Mouse (Mus musculus) cerebellum, adult 2 months (tissue): ENCODE results near the gene Cadm1.

ENCODE experiments used
- CTCF ChIP-seq: fragments of 200-500 bp; IDR thresholded peaks from 2 replicates; pipeline ENCODE4 v1.5.1; 2011; ENCODE audit warnings: low read depth, mild to moderate bottlenecking, control low read depth, low read length, moderate library complexity, borderline replicate concordance; ENCODE audit not compliant: insufficient read depth
- POLR2A ChIP-seq: fragments of 200-500 bp; IDR thresholded peaks from 2 replicates; pipeline ENCODE4 v1.6.1; 2011; ENCODE audit warnings: low read length, control low read depth, borderline replicate concordance; ENCODE audit not compliant: insufficient read depth

DNA sequence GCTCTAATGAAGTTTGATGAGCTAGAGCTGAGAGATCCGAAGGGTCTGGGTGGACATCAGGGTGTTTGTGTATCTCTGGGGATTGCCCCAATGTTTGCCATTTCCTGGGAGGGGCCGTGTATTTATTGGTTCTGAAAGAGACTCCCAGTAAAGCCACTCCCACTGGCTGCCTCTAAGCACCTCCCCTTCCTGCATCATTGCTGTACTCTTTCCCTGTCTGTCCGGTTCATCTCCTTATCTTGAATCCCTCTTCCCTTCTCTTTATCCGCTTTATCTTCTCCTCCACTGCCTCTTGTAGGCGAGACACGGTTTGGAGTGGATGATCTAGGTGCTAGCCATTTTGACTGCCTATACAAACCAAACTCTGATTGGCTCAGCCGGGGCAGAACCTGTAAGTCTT is 41.5 kb downstream of the Cadm1 start:
- no peak for TF ChIP-seq CTCF
- TF ChIP-seq POLR2A = no peak
